Mouse (Mus musculus) lung, embryonic 15.5 days (tissue): Measurements from ENCODE around the gene Scly. TPM values are rescaled to one million over a fixed set of nuclear protein-coding genes. Genes with fewer than 3 reads are reported as not detected.

Experiments
- ATAC-seq: fragments of 200-750 bp; cut with Nextera tagmentation; 2 replicates; pipeline ENCODE4 v1.8.0; 2017; ENCODE audit warnings: moderate number of reproducible peaks, borderline replicate concordance; ENCODE audit not compliant: low FRiP score, low TSS enrichment; ENCODE audit errors: extremely low read depth
- H3K27ac ChIP-seq: fragments of 300-500 bp; sonication (generic); 2 replicates; pipeline ENCODE4 v1.5.1; 2015; ENCODE audit warnings: moderate library complexity, mild to moderate bottlenecking, inconsistent platforms
- H3K27me3 ChIP-seq: fragments of 300-500 bp; sonication (generic); 2 replicates; pipeline ENCODE4 v1.6.1; 2015; ENCODE audit warnings: inconsistent platforms
- H3K36me3 ChIP-seq: fragments of 300-500 bp; sonication (generic); 2 replicates; pipeline ENCODE4 v1.6.1; 2015; ENCODE audit warnings: inconsistent platforms
- H3K4me1 ChIP-seq: fragments of 300-500 bp; sonication (generic); 2 replicates; pipeline ENCODE4 v1.6.1; 2015; ENCODE audit warnings: inconsistent platforms
- H3K4me2 ChIP-seq: fragments of 300-500 bp; sonication (generic); 2 replicates; pipeline ENCODE4 v1.6.1; 2015; ENCODE audit warnings: inconsistent platforms, mild to moderate bottlenecking, moderate library complexity
- H3K4me3 ChIP-seq: fragments of 300-500 bp; sonication (generic); 2 replicates; pipeline ENCODE4 v1.5.1; 2015; ENCODE audit warnings: mild to moderate bottlenecking, inconsistent platforms
- H3K9ac ChIP-seq: fragments of 300-500 bp; sonication (generic); 2 replicates; pipeline ENCODE4 v1.6.1; 2015; ENCODE audit warnings: inconsistent platforms
- H3K9me3 ChIP-seq: fragments of 300-500 bp; sonication (generic); 2 replicates; pipeline ENCODE4 v1.6.1; 2016; ENCODE audit warnings: inconsistent platforms
- WGBS: fragments of 180-500 bp; shearing (Covaris S2); methylation state at CpG from one replicate; pipeline ENCODE4 v1.1.7; 2015; 5-methylcytosine and 5-hydroxymethylcytosine counted together
- polyA plus RNA-seq: library from polyadenylated mRNA; unstranded; fragments of >200 nt; fragmentation: Nextera tagmentation; extraction: Ambion mirVana; gene quantifications from 2 replicates; pipeline ENCODE4 v1.2.1, GENCODE M21; 2015

Scly gene
- polyA plus RNA-seq, 1 experiment from 2014 or later: 13.9 TPM

GRCm38 (mm10) chr1:91344921-91345685 is 47.0 kb downstream of the Scly start:
- Histone ChIP-seq H3K4me1 (peaks cover 14% of the 10 kb centered on the region), H3K36me3 (no peaks in the 10 kb centered on the region), H3K9me3 (no peaks in the 10 kb centered on the region), H3K9ac (no peak overlapping the region), H3K27me3 (peaks cover 59% of the 10 kb centered on the region), H3K4me2 (peak overlapping the region; percentile 44), H3K4me3 (peak overlapping the region; percentile 17), H3K27ac (no peak overlapping the region)
- 2% methylated on average over 68 of the region's 68 CpGs for WGBS
- ATAC-seq: no peak

GRCm38 (mm10) chr1:91346892-91347291 is 48.8 kb downstream of the Scly start:
- ATAC-seq: no peak; the same call in 1 of the 2 replicates

GRCm38 (mm10) chr1:91350841-91351240 is 52.7 kb downstream of the Scly start, which contains the start of gene Klhl30:
TSS of gene Klhl30 (plus strand) at chr1:91351016.
- 49% methylated on average over 4 of the region's 4 CpGs for WGBS
- ATAC-seq: no peak
- Histone ChIP-seq H3K27me3 (peaks cover 10% of the 10 kb centered on the region), H3K4me2 (no peak within 1 kb of the TSS), H3K27ac (no peak within 1 kb of the TSS), H3K36me3 (no peaks in the 10 kb centered on the region), H3K9ac (no peak within 1 kb of the TSS), H3K4me1 (no peaks in the 10 kb centered on the region), H3K4me3 (no peak within 1 kb of the TSS), H3K9me3 (no peaks in the 10 kb centered on the region)

More at GRCm38 (mm10) chr1:91346892-91347291, 48.8 kb downstream of the Scly start:
- Histone ChIP-seq H3K27ac (no peak overlapping the region), H3K9ac (no peak overlapping the region), H3K27me3 (peaks cover 50% of the 10 kb centered on the region), H3K4me3 (no peak overlapping the region), H3K4me1 (peaks cover 14% of the 10 kb centered on the region), H3K4me2 (no peak overlapping the region), H3K36me3 (no peaks in the 10 kb centered on the region), H3K9me3 (no peaks in the 10 kb centered on the region)
- WGBS: 33% methylated on average over 3 of the region's 3 CpGs

GRCm38 (mm10) chr1:91351249-91351648 is 53.1 kb downstream of the Scly start:
- H3K4me2 ChIP-seq: no peak overlapping the region
- no peaks in the 10 kb centered on the region for H3K9me3 ChIP-seq
- 69% methylated on average over 3 of the region's 3 CpGs for WGBS
- no peak for ATAC-seq
- no peaks in the 10 kb centered on the region for H3K4me1 ChIP-seq
- H3K27ac ChIP-seq: no peak overlapping the region
- peaks cover 6% of the 10 kb centered on the region for H3K27me3 ChIP-seq
- no peaks in the 10 kb centered on the region for H3K36me3 ChIP-seq
- no peak overlapping the region for H3K4me3 ChIP-seq
- H3K9ac ChIP-seq: no peak overlapping the region

GRCm38 (mm10) chr1:91352277-91352676 is 54.1 kb downstream of the Scly start:
- no peaks in the 10 kb centered on the region for H3K9me3 ChIP-seq
- no peaks in the 10 kb centered on the region for H3K36me3 ChIP-seq
- H3K4me2 ChIP-seq: no peak overlapping the region
- no peaks in the 10 kb centered on the region for H3K27me3 ChIP-seq
- H3K27ac ChIP-seq: no peak overlapping the region
- H3K9ac ChIP-seq: no peak overlapping the region
- no peaks in the 10 kb centered on the region for H3K4me1 ChIP-seq
- no peak overlapping the region for H3K4me3 ChIP-seq
- ATAC-seq: no peak
- 83% methylated on average over 2 of the region's 2 CpGs for WGBS

GRCm38 (mm10) chr1:91356105-91356504 is 58.0 kb downstream of the Scly start:
- WGBS: 76% methylated on average over 11 of the region's 11 CpGs
- Histone ChIP-seq H3K9me3 (no peaks in the 10 kb centered on the region), H3K4me1 (no peaks in the 10 kb centered on the region), H3K4me2 (no peak overlapping the region), H3K27ac (no peak overlapping the region), H3K36me3 (no peaks in the 10 kb centered on the region), H3K9ac (no peak overlapping the region), H3K27me3 (no peaks in the 10 kb centered on the region), H3K4me3 (no peak overlapping the region)
- no peak for ATAC-seq

- H3K4me2 ChIP-seq: no peak overlapping the region
- no peak overlapping the region for H3K4me3 ChIP-seq
- H3K36me3 ChIP-seq: no peaks in the 10 kb centered on the region
- 71% methylated on average over 5 of the region's 5 CpGs for WGBS
- H3K9ac ChIP-seq: no peak overlapping the region
- H3K4me1 ChIP-seq: peaks cover 17% of the 10 kb centered on the region
- ATAC-seq: no peak
- H3K9me3 ChIP-seq: no peaks in the 10 kb centered on the region
- no peak overlapping the region for H3K27ac ChIP-seq
- H3K27me3 ChIP-seq: no peaks in the 10 kb centered on the region; the same call in 1 of the 2 replicates
Measured at GRCm38 (mm10) chr1:91362113-91362512, 64.0 kb downstream of the Scly start.

GRCm38 (mm10) chr1:91364822-91365644 is 66.9 kb downstream of the Scly start:
- H3K27ac ChIP-seq: no peak overlapping the region
- H3K9me3 ChIP-seq: no peaks in the 10 kb centered on the region
- WGBS: 90% methylated on average over 16 of the region's 16 CpGs
- H3K27me3 ChIP-seq: no peaks in the 10 kb centered on the region; the same call in 1 of the 2 replicates
- no peak overlapping the region for H3K9ac ChIP-seq
- H3K4me1 ChIP-seq: peaks cover 17% of the 10 kb centered on the region
- no peak for ATAC-seq
- H3K36me3 ChIP-seq: no peaks in the 10 kb centered on the region
- H3K4me2 ChIP-seq: no peak overlapping the region
- H3K4me3 ChIP-seq: no peak overlapping the region

GRCm38 (mm10) chr1:91365816-91366214 is 67.7 kb downstream of the Scly start:
- H3K4me1 ChIP-seq: peaks cover 17% of the 10 kb centered on the region
- no peaks in the 10 kb centered on the region; the same call in 1 of the 2 replicates for H3K27me3 ChIP-seq
- H3K27ac ChIP-seq: no peak overlapping the region
- peak overlapping the region; percentile 53 for H3K4me3 ChIP-seq
- H3K9me3 ChIP-seq: no peaks in the 10 kb centered on the region
- H3K4me2 ChIP-seq: peak overlapping the region; percentile 99
- ATAC-seq: no peak
- H3K9ac ChIP-seq: peak overlapping the region; percentile 59
- H3K36me3 ChIP-seq: peaks cover under 1% of the 10 kb centered on the region; the same call in 1 of the 2 replicates
- 17% methylated on average over 8 of the region's 8 CpGs for WGBS

- ATAC-seq: peak; percentile 53; the same call in 1 of the 2 replicates
- no peaks in the 10 kb centered on the region; the same call in 1 of the 2 replicates for H3K27me3 ChIP-seq
- H3K36me3 ChIP-seq: peaks cover 6% of the 10 kb centered on the region
- H3K4me2 ChIP-seq: peak within 1 kb of the TSS; percentile 99
- peak within 1 kb of the TSS; percentile 53 for H3K4me3 ChIP-seq
- peaks cover 17% of the 10 kb centered on the region for H3K4me1 ChIP-seq
- no peaks in the 10 kb centered on the region for H3K9me3 ChIP-seq
- peak within 1 kb of the TSS; percentile 59 for H3K9ac ChIP-seq
- no peak within 1 kb of the TSS for H3K27ac ChIP-seq
- WGBS: under 1% methylated on average over 67 of the region's 68 CpGs
Measured at GRCm38 (mm10) chr1:91366215-91367108, 68.3 kb downstream of the Scly start, which contains the start of gene Erfe. TSS of gene Erfe (plus strand) at chr1:91366430.

GRCm38 (mm10) chr1:91367295-91367694 is 69.2 kb downstream of the Scly start:
- peaks cover 17% of the 10 kb centered on the region for H3K4me1 ChIP-seq
- no peaks in the 10 kb centered on the region; the same call in 1 of the 2 replicates for H3K27me3 ChIP-seq
- H3K4me3 ChIP-seq: no peak overlapping the region
- no peak overlapping the region for H3K27ac ChIP-seq
- ATAC-seq: no peak
- H3K9ac ChIP-seq: no peak overlapping the region
- H3K36me3 ChIP-seq: peaks cover 14% of the 10 kb centered on the region
- peak overlapping the region; percentile 99; the same call in 1 of the 2 replicates for H3K4me2 ChIP-seq
- WGBS: 94% methylated on average over 3 of the region's 3 CpGs
- H3K9me3 ChIP-seq: no peaks in the 10 kb centered on the region
